Comparison of ENCODE assay signal across 19 mouse cellular contexts in the genomic region with DNA sequence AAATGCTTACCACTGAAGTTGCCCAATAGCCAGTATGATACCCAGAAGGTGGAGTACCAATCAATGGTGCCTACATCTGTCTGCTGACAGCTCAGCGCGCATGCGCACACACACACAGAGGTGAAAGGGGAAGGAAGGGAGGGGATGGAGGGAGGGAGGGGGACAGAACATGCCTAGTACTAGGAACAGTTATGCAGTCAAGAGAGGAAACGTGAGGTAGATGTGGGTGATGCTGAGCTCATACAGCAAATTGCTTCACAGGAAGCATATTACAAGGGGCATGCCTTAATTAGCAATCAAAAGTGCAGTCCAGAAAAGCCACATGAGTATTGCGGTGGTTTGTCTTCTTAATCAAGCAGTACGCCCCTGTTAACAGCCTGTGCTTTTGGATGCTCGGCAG.
"Had no signal": no experiment of that assay in that cellular context is flagged by ENCODE, and none has a peak within 500 bp of the region (broad histone marks: within the 10 kb centered on the region; RNA-seq: fewer than 3 reads in every experiment).

No protein-coding gene starts in this region.

- DNase-seq: kidney, adult 2 months; kidney, postnatal 25 days; layer of hippocampus, adult 9-11 months; liver, postnatal 0 days; lung, embryonic 14.5 days; retina, postnatal 1 day; right cerebral cortex, postnatal 25 days; spleen, adult 18-20 months; thymus, adult 18-20 months; thymus, postnatal 36 days had no signal

- H3K36me3 ChIP-seq: midbrain, embryonic 15.5 days; neural tube, embryonic 13.5 days had no signal

- H3K4me1 ChIP-seq: midbrain, embryonic 15.5 days; neural tube, embryonic 13.5 days had no signal

- H3K9ac ChIP-seq: liver, embryonic 14.5 days; liver, postnatal 0 days; lung, embryonic 14.5 days; midbrain, embryonic 15.5 days; neural tube, embryonic 13.5 days had no signal

- H3K27ac ChIP-seq: kidney, postnatal 0 days; layer of hippocampus, adult 2 months; liver, embryonic 14.5 days; macrophage; midbrain, embryonic 15.5 days; neural tube, embryonic 13.5 days had no signal

- H3K4me3 ChIP-seq: layer of hippocampus, adult 2 months; midbrain, embryonic 15.5 days; myocyte; neural tube, embryonic 13.5 days had no signal

- H3K27me3 ChIP-seq: midbrain, embryonic 15.5 days; neural tube, embryonic 13.5 days had no signal

- ATAC-seq: liver, postnatal 0 days; lung, postnatal 0 days; midbrain, embryonic 15.5 days had no signal

- H3K4me2 ChIP-seq: lung, embryonic 14.5 days; midbrain, embryonic 11.5 days; midbrain, embryonic 15.5 days; neural tube, embryonic 13.5 days had no signal

- H3K9me3 ChIP-seq: midbrain, embryonic 15.5 days; neural tube, embryonic 13.5 days had no signal
